Mouse (Mus musculus): ENCODE results near the gene Vmo1. TPM values are rescaled to one million over a fixed set of nuclear protein-coding genes. Genes with fewer than 3 reads are reported as not detected.
"Not testable (repeated sequence)": the region's sequence is repeated elsewhere in the genome, so short reads cannot be mapped to it uniquely, and the experiment has no call there.

Gene Vmo1
- total RNA-seq (2021): not detected
- long read RNA-seq: 0 reads

DNA sequence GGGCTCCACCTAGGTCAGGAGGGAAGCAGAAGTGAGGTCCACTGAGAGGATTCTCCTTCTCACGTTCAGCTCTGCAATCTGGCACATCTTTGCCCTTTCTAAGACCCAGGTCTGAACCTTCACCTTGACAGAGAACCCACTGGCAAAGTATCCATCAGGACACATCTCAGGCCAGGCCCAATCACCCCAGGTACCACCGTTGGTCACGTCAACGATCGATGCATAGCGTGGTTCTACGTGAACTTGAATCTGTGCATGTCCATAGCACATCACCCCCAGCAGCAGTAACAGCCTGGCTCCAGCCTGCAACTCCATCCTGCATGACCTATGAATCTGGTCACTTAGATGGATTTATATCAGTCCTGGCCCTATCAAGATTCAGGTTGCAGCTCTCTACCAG, at the start of gene Vmo1:
Vmo1 (minus strand) TSS at position 329 of the 400 bp plus-strand sequence.
- no peak for DNase-seq (ENCODE audit: low spot score in 2 of 2)

DNA sequence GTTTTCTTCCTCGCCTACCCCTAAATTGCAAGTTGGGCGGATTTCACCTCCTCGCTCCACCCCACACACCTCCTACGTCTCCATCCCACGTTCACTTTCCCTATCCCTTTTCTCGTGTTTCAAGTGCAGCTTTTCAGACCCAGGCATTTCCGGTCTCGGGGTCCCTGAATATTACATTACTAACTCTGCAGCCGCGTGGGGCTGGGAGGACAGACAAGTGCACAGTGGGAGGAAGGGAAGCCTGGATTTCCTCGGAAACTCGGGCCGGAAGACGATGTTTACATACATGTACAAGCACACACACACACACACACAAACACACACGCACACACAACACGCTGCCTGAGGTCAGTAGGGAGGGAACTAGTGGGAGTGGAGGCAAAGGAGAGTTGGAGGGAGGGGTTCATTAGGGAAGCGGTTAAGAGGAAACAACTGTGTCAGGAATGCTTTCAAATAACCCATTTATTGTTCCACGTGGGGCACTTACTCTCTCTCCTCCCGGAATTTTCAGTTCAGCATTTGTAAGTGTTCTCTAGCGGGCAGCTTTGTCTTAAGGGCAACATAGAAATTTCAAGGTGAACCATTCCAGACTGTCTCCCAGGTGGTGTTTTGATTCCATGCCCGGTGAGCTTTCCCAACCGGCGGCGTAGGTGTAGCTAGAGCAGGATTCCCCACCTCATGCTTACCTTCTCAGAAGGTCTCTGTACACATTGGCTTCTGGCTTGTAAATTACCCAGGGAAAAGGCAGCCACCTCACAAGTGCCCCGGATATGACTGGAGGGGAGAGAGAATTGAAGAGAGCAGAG, 49.3 kb upstream of the Vmo1 start:
- peak in 1 of 2 experiments; percentile 41 for DNase-seq (ENCODE audit: low spot score in 2 of 2)

DNA sequence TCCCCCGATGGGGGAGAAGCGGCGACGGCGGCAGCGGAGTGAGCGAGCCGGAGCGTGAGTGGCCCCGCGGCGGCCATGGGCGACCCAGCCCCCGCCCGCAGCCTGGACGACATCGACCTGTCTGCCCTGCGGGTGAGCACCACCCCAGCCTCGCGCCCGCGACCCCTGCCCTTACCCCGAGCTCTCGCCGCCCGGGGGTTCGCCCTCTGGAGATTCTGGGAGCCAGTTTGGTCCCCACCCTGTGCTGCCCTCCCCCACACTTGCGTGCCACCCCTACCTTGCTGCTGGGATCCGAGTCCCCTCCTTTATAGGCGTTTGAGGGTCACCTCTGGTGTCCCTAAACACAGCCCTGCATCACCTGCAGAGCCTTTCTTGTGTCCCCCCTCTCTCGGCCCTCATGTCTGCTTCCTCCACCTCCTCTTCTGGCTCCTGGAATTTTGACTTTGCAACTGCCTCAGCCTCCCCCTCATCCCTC, 48.6 kb upstream of the Vmo1 start:
- DNase-seq (ENCODE audit: low spot score in 2 of 2): no peak

DNA sequence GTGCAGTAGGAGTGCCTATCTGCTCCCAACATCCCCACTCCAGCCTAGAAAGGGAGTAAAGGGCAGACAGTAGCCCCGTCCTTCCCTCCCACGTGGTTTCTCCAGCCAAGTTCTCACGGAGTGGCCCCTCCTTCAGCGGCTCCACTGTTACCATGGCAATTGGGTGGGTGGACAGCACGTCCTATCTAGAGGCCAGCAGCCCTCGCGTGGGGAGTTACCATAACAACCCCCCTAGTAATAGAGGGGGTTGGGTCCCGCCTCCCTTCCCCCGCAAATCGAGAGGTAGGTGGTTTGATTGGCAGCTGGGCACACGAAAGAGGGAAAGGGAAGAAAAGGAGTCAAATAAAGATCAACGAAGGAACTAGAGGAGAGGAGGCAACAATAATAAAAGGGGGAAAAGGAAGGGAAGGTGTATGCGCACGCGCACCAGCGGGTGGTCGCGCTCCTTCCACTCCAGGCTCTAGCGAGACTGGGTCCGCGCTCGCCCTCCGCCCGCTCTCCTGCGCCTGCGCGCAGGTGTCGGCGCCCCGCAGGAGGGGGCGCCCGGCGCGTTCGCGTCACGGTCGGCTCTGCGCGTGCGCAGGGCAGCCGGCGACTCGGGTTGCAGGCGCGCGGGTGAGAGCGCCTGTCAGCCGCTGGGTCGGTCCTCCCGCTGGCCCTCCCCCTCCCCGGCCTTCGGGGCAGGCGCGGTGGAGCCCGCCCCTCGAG, 48.0 kb upstream of the Vmo1 start, which contains the start of gene Mink1:
Mink1 (plus strand) TSS at position 595 of the 708 bp plus-strand sequence.
- peak; percentile 88 to 92 for DNase-seq (ENCODE audit: low spot score in 2 of 2)

DNA sequence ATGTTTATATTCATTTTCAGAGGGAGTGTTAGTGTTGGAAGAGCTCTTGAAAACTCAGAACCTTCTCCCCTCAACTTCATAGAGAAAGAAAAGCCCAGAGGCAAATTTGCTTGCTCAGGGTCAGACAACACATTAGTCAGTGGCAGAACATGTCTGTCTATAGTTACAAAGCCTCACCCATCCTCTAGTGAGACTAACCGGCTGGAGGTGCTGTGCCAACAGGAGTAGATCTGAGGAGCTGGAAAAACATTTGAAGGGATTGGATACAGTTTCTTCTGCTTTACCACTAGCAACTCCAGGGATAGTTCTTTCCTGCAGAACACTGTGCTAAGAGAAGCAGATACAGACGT, 47.5 kb upstream of the Vmo1 start:
- no peak for DNase-seq (ENCODE audit: low spot score in 2 of 2)

DNA sequence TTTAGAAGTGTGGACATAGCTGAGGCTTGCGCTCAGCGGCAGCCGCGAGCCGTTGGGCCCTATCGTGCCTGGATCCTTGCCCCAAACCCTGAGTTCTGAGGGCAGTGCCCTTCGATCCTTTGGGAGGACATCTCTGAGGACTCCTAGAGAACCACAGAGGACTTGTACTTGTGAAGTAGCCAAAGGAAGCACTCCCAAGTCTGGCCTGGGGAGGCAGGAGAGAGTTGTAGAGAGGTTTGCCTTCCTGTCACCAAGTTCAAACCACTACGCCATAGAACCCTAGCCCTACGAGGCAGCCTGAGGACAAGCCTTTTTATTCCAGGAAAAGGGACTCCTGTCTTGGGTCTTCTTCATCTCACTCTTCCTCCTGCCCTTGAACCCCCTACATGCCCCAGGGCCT, 43.1 kb upstream of the Vmo1 start:
- DNase-seq (ENCODE audit: low spot score in 2 of 2): no peak

DNA sequence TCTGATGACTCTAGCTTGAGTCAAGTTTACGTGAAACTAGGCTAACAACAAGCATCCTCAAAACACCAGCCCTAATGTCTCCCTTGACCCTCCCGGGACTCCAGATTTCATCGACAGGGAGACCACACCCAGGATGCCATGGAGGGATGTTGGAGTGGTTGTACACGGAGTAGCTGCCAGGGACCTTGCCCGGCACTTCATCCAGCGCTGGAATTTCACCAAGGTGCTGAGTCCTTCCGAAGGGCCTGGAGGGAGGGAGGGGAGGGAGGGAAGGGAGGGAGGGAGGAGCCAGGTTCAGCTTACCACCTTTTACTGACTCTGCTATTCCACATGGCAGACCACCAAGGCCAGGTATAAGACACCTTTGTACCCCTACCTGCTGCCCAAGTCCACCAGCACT, 39.5 kb upstream of the Vmo1 start:
- DNase-seq (ENCODE audit: low spot score in 2 of 2): no peak

DNA sequence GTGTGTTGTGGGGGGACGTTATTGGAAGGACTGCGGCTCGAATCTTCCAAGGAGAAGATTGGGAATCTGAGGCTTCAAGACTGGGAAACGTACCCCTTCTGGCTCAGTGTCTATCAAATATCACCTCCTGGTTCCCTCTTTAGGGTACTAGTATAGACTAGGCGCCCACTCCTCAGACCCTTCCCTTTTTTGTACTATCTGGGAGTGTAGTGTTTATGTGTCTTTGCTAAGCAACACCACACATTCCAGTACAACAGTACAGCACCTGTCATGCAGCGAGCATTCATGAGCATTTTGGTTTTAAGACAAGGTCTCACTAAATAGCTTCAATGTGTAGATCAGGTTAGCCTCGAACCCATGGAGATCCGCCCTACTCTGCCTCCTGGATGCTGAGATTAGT, 37.1 kb upstream of the Vmo1 start:
- DNase-seq (ENCODE audit: low spot score in 2 of 2): no peak

DNA sequence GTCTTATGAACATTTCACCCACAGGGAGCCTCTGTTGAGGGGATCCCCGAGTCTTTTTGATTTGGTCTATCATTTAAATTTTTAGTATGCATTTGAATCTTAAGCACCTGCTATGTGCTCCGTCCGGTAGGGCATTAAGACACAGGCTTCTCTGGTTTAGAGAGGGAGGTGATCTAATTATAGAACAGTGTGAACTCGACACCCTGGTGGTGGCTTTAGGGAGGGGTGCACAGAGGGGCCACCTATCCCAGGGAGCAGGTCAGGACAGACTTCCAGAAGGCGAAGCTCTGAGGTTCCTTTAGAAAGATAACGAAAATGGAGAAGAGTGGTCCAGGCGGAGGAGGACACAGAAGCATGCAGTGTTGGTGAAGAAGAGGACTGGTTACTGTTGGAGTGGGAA, 30.1 kb upstream of the Vmo1 start:
- DNase-seq (ENCODE audit: low spot score in 2 of 2): no peak

DNA sequence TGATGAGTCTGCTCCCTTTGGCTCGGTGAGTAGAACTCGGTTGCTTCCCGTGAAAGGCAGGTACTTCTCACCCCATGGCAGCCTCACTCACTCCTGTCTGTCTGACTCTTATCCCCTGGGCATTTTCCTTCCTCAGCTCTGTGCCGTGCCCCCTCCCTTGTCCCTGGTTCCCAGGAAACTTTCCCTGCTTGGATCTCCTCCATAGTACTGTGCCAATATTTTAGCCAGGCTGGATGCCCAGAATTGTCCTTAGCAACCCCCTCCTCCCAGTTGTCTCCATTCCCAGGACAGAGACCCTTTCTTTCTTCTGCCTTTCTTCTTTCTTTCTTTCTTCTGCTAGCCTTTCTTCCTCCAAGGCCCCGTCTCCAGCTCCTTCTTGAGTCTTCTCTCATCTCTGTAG, 27.0 kb upstream of the Vmo1 start:
- no peak for DNase-seq (ENCODE audit: low spot score in 2 of 2)

DNA sequence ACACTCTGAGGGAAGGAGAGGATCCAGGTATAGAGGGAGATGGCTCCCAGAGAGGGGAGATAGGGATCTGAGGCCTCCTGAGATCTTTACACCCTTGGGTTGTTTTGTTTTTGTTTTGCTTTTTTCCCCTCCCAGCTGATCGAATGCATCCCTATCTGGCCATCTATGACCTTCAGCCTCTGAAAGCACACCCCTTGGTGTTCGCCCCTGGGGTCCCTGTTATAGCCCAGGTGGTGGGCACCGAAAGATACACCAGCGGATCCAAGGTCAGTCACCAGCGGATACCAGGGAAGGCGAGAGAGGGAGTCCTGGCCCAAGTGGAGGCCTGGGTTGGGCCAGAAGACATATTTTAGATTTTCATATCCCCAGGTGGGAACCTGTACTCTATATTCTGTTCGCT, 26.5 kb upstream of the Vmo1 start:
- no peak for DNase-seq (ENCODE audit: low spot score in 2 of 2)

DNA sequence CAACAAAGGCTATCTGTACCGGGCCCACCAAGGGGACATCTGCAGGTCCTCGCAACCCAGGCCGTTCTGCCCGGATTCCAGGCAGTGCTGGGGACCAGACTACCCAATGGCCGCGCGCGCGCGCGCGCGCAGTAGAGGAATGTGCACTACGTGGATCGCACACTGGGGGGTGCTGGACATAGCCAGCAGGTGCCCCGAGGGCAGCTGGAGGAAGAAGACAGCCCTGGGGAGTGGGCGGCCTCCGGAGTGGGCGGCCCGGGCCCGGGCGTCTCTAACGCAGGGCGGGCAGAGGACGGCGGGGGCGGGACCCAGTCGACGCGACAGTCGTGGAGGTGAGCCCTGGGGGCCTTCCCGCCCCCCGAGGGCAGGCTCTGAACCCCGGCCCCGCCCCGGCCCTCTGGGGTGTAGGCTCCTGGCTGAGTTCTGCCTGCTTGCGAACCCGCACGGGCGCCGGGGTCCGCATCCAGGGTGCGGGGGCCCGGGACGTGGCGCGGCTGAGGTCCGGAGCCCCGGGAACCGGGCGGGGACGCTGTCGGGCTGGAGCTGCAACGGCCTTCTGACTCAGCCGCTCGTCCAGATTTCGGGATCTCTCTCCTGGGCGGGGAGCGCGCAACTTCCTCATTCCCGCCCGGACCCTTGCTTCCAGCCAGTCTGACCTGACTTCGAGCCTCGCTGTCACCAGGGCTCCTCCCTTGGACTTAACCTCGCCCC, 25.6 kb upstream of the Vmo1 start, which contains the start of gene Pld2:
Pld2 (plus strand) TSS at position 188 of the 711 bp plus-strand sequence.
- DNase-seq (ENCODE audit: low spot score in 2 of 2): peak; percentile 46 to 77

DNA sequence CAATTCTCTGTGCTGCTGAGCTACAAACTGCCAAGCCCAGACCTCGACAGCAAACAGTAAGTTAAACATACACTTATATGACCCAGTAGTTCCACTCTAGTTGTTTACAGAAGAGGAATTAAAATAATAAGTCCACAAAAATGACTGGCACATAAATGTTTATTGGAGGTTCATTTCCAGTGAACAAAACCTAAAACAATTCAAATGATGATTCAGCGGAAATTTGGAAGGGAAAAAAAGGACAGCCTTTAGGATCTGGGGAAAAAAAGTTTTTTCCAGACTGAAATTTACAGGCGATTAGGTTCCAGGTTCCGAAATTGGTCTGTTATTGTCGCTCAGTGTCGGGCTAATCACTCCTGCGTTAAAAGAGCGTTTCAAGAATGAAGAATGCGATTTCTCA, 25.0 kb upstream of the Vmo1 start:
- no peak for DNase-seq (ENCODE audit: low spot score in 2 of 2)

DNA sequence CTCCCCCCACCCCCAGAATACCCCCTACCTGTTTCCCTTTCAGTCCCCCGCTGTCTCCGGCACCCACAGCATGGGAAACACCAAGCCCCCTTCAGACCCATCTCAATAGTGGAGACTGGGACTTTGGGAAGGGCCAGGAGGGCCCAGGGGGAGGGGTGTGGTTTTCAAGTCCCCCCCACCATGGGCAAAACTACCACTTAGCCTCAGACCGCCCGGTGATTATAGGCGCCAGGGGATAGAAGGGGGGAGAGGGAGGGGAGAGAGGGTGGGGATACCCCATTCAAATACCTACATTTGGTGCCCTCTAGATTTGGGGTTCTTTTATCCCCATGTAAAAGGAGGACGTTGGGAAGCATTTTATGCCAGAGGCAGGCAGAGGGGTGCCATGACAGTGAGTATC, 18.4 kb upstream of the Vmo1 start, which contains the start of gene Gm40193:
Gm40193 (minus strand) TSS at position 101 of the 400 bp plus-strand sequence.
- DNase-seq (ENCODE audit: low spot score in 2 of 2): no peak

DNA sequence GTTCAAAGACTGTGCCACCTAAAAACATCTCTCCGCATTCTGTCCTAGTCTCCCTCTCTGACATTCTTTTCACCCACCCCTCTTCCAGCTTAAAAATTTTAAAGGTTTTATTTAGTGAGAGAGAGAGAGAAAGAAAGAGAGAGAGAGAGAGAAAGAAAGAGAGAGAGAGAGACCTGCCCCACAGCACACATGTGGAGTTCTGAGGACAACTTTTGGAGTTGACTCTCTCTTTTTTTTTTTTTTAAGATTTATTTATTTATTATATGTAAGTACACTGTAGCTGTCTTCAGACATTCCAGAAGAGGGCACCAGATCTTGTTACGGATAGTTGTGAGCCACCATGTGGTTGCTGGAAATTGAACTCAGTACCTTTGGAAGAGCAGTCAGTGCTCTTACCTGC, 16.6 kb upstream of the Vmo1 start:
- DNase-seq (ENCODE audit: low spot score in 2 of 2): not testable (repeated sequence)

DNA sequence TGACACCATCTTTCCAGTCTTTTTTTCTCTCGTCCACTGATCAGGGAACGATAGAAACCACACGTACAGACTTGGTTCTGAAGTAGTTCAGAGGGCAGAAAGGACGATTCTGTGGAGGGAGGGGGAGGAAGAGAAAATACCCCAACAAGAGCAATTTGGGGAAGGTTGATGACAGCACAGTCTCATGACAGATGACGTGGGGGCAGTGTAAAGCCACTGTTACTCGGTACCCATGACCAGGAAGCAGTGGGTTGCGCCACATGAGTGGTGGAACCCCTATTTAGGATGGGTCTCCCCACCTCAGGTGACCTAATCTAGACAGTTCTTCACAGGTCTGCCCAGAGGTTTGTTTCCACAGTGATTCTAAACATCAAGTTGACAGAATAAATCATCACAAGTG, 14.2 kb upstream of the Vmo1 start:
- DNase-seq (ENCODE audit: low spot score in 2 of 2): no peak

DNA sequence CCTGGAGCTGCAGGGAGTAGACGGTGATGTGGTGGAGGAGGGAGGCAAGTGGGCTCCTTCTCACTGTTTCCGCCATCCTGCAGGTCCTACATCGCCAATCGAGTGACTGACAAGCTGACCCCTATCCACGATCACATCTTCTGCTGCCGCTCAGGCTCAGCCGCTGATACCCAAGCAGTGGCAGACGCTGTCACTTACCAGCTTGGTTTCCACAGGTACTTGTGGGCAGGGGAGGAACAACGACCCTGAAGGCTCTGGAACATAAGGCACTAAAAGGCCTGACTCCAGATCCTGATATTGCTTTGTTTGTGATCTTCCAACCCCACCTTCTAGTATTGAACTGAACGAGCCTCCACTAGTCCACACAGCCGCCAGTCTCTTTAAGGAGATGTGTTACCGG, 11.8 kb upstream of the Vmo1 start:
- no peak for DNase-seq (ENCODE audit: low spot score in 2 of 2)

DNA sequence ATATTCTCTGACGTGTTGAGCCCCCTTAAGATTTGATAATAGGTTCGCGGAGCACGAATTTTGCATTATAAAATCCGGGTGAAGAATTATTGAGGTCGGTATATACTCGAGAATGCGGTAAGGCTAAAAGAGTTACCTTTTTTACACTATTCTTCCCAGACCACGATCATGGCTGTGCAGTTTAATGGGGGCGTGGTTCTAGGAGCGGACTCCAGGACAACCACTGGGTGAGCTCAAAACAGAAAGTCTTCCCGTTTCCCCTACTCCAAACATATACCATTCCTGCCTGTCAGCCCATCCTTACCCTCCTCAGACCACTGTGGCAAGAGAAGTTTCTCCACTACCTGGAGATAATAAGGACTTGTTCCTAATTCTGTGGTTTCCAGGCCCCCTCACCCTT, 11.3 kb upstream of the Vmo1 start:
- no peak for DNase-seq (ENCODE audit: low spot score in 2 of 2)

DNA sequence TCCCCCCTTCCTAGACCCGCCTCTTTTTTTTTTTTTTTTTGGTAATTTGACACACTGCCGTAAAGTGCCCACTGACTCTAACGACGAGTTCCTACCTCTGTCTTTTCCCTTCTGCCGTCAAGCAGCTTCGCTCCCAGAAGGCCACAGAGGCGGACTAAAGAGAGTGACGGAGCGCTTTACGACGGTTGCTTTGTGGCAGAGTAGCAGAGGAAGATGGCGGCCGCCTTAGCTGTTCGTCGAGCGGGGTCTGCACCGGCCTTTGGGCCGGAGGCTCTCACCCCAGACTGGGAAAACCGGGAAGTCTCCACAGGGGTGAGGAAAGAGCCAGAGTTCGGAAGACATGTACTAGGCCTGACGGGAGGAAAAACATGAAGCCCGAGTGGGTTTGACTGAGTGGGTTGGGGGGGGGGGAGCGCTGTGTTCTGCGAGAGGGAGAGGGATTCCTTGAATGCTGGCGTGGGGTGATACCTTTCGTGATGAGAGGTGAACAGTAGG, 10.8 kb upstream of the Vmo1 start, which contains the start of gene Psmb6:
Psmb6 (plus strand) TSS at position 184 of the 495 bp plus-strand sequence.
- peak; percentile 91 to 97 for DNase-seq (ENCODE audit: low spot score in 2 of 2)

DNA sequence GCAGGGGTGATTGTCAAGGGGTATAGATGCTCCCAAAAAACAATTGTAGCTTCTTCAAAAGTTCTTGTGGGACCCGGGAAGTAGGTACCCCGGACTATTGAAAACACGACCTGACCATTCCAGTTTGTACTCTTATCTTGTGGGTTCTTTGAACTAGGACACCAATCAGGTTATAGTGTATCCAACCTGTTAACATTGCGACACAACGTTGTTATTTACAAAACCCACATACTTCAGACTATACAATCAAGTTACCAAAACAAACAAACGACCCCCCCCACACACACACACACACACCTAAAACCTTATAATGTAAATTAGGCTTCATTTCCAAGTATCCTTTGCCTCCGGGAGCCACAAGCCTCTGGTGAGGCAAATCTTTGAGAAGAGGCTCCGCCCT, 10.4 kb upstream of the Vmo1 start:
- DNase-seq (ENCODE audit: low spot score in 2 of 2): no peak

DNA sequence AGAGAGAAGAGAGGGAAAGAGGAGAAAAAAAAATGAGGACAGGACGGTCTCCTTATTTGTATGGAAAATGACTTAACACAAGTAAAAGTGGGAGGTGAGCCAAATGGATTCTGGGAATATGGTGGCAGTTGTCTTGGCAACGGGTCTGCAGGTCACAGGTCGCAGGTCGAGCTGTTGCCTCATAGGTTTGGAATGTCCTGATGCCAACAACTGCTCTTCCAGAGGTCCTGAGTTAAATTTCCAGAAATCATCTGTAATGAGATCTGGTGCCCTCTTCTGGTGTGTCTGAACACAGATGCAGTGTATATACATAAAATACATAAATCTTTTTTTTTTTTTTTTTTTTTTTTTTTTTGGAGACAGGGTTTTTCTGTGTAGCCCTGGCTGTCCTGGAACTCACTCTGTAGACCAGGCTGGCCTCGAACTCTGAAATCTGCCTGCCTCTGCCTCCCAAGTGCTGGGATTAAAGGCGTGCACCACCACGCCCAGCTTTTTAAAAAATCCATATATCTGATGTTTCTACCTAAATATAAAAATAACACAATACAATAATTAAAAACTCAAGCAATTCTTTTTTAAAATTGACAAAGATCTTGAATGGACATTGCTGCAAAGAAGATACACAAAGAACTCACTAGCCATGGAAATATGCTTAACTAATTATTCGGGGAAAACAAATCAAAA, 9.0 kb upstream of the Vmo1 start:
- not testable (repeated sequence) for DNase-seq (ENCODE audit: low spot score in 2 of 2)

All from layer of hippocampus, adult 18-20 months (tissue).